Mouse (Mus musculus) CD8-positive naive resting alpha-beta T cell, adult 2 months (primary cell): ENCODE results near the gene Ctnnbip1.
A peak's percentile ranks its signal among the peaks of the same experiment; 100 is the strongest.

Source experiments
- DNase-seq, 2 experiments: peaks; one replicate each; pipeline ENCODE4 v3.0.0; 2022; ENCODE audit warnings: low read depth in 2 of 2, low spot score in 2 of 2

The Ctnnbip1 gene

GRCm38 (mm10) chr4:149518351-149519220, 550 bp downstream of the Ctnnbip1 start:
- no peak for DNase-seq

- no peak for DNase-seq
These were observed 3.2 kb downstream of the Ctnnbip1 start for GRCm38 (mm10) chr4:149521258-149521657.

GRCm38 (mm10) chr4:149523961-149524360, 5.9 kb downstream of the Ctnnbip1 start:
- DNase-seq: no peak

GRCm38 (mm10) chr4:149525170-149525569, 7.1 kb downstream of the Ctnnbip1 start:
- no peak for DNase-seq

- DNase-seq: no peak
These were observed 7.8 kb downstream of the Ctnnbip1 start for GRCm38 (mm10) chr4:149525811-149526210.

- no peak for DNase-seq
These were observed 8.3 kb downstream of the Ctnnbip1 start for GRCm38 (mm10) chr4:149526330-149526729.

- no peak for DNase-seq
These were observed 9.8 kb downstream of the Ctnnbip1 start for GRCm38 (mm10) chr4:149527621-149528354.

GRCm38 (mm10) chr4:149529691-149530090, 11.7 kb downstream of the Ctnnbip1 start:
- no peak for DNase-seq

- no peak for DNase-seq
These were observed 21.4 kb downstream of the Ctnnbip1 start for GRCm38 (mm10) chr4:149539441-149539840.

GRCm38 (mm10) chr4:149541935-149542334, 23.9 kb downstream of the Ctnnbip1 start:
- peak in 1 of 2 experiments; percentile 19 for DNase-seq

- DNase-seq: no peak
These were observed 24.4 kb downstream of the Ctnnbip1 start for GRCm38 (mm10) chr4:149542431-149542830.

GRCm38 (mm10) chr4:149542927-149543553, 25.0 kb downstream of the Ctnnbip1 start:
- DNase-seq: peak; percentile 84 to 89

GRCm38 (mm10) chr4:149544892-149545291, 26.9 kb downstream of the Ctnnbip1 start:
- DNase-seq: no peak

- DNase-seq: no peak
These were observed 28.9 kb downstream of the Ctnnbip1 start for GRCm38 (mm10) chr4:149546797-149547444.

GRCm38 (mm10) chr4:149547523-149547922, 29.5 kb downstream of the Ctnnbip1 start:
- DNase-seq: no peak

- DNase-seq: peak; percentile 51 to 71
These were observed 31.3 kb downstream of the Ctnnbip1 start for GRCm38 (mm10) chr4:149549221-149549925.

GRCm38 (mm10) chr4:149550866-149551265, 32.8 kb downstream of the Ctnnbip1 start:
- DNase-seq: no peak

- DNase-seq: no peak
These were observed 33.7 kb downstream of the Ctnnbip1 start for GRCm38 (mm10) chr4:149551696-149552095.

GRCm38 (mm10) chr4:149553834-149554233, 35.8 kb downstream of the Ctnnbip1 start:
- no peak for DNase-seq

- DNase-seq: no peak
These were observed 38.1 kb downstream of the Ctnnbip1 start for GRCm38 (mm10) chr4:149556111-149556510.

GRCm38 (mm10) chr4:149557905-149558304, 39.9 kb downstream of the Ctnnbip1 start:
- DNase-seq: no peak
